Mouse (Mus musculus): Measurements from ENCODE around the gene Zfp143. TPM values are rescaled to one million over a fixed set of nuclear protein-coding genes. Genes with fewer than 3 reads are reported as not detected.

The Zfp143 gene
- total and polyA plus RNA-seq, 3 experiments: 13.9 to 15.7 TPM; not detected in 1

DNA sequence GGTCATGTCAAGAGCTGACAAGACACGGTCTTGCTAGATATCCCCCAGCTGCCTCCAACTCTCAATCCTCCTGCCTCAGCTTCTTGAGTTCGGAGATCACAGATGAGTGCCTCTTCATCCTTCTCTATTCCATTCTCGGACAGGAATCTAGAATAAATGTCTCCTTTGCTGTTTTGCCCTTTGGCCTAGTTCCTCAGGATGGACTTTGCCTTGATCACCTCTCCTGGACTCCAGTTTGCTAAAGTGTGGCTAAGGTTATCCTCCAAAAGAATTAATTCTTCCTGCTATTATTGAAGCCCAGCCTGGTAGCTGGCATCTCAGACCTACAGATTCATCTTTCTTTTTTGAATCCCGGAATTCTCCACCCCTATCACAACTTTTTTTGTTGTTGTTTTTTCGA lies 44.0 kb downstream of the Zfp143 start:
- Histone ChIP-seq H3K27ac (ENCODE audit: control insufficient read depth, low read depth, low read length) (no peak overlapping the region), H3K9me3 (replicated peaks; ENCODE audit: insufficient read depth, low read length) (no peaks in the 10 kb centered on the region), H3K4me1 (ENCODE audit: control insufficient read depth in 1 of 2, insufficient read depth in 2 of 2, low read length in 2 of 2) (peaks cover 6 to 14% of the 10 kb centered on the region in 2 experiments), H3K4me3 (ENCODE audit: control insufficient read depth in 1 of 2, insufficient read depth in 1 of 2, low read depth in 2 of 2, low read length in 2 of 2) (no peak overlapping the region), H3K36me3 (ENCODE audit: control insufficient read depth in 1 of 2, insufficient read depth in 2 of 2, low read length in 2 of 2) (peaks cover 0 to 4% of the 10 kb centered on the region in 2 experiments; a peak in 2 of 4 replicates), H3K79me2 (ENCODE audit: control insufficient read depth, insufficient read depth, low read length, poor library complexity) (no peaks in the 10 kb centered on the region), H3K9ac (ENCODE audit: control insufficient read depth, low read depth, low read length, poor library complexity, severe bottlenecking) (no peak overlapping the region), H3K27me3 (ENCODE audit: control insufficient read depth in 1 of 2, insufficient read depth in 2 of 2, low read length in 2 of 2) (no peaks in the 10 kb centered on the region)
- no peak for DNase-seq (ENCODE audit: low read depth, low spot score)
- TF ChIP-seq MAX (IDR thresholded peaks at IDR 0.05; ENCODE audit: low read length) (no peak), ELF1 (IDR thresholded peaks at IDR 0.05; ENCODE audit: low read depth, low read length) (no peak), ZNF384 (IDR thresholded peaks at IDR 0.05; ENCODE audit: low read depth, low read length) (no peak), RAD21 (IDR thresholded peaks at IDR 0.05; ENCODE audit: low read depth, low read length) (no peak), TAL1 (IDR thresholded peaks at IDR 0.05; ENCODE audit: low read length) (no peak), SMC3 (IDR thresholded peaks at IDR 0.05; ENCODE audit: low read depth, low read length) (no peak), E2F4 (IDR thresholded peaks at IDR 0.05; ENCODE audit: borderline replicate concordance, low read depth, low read length) (no peak), TCF12 (IDR thresholded peaks at IDR 0.05; ENCODE audit: low read depth, low read length) (no peak), POLR2A (IDR thresholded peaks at IDR 0.05; ENCODE audit: control insufficient read depth in 1 of 2, insufficient read depth in 1 of 2, low read depth in 1 of 2, low read length in 2 of 2, poor library complexity in 1 of 2) (no peak), HCFC1 (IDR thresholded peaks at IDR 0.05; ENCODE audit: low read depth, low read length) (no peak), MEF2A (IDR thresholded peaks at IDR 0.05; ENCODE audit: extremely low read depth, insufficient replicate concordance, low read depth, low read length, poor library complexity, severe bottlenecking) (no peak), USF1 (IDR thresholded peaks at IDR 0.05; ENCODE audit: low read depth, low read length) (no peak), MYB (IDR thresholded peaks at IDR 0.05; ENCODE audit: low read depth, low read length) (no peak), TBP (IDR thresholded peaks at IDR 0.05; ENCODE audit: low read depth, low read length) (no peak)

DNA sequence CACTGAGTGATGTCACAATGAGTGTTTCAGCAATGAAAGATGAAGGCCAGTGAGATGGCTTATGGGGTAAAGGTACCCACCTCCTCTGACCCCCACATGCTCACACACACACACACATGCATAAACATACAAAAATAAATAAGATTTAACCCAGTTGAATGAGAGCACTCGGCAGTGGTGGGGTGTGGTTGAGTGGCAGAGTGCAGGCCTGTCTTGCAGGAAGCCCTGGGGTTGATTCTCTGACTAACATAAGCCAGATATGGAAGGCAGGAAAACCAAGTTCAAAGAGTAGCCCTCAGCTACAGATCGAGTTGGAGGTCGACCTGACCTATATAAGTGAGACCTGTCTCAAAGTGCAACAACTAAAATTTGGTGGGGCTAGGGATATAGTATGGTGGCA lies 45.6 kb downstream of the Zfp143 start:
- Histone ChIP-seq H3K27me3 (ENCODE audit: control insufficient read depth in 1 of 2, insufficient read depth in 2 of 2, low read length in 2 of 2) (no peaks in the 10 kb centered on the region), H3K36me3 (ENCODE audit: control insufficient read depth in 1 of 2, insufficient read depth in 2 of 2, low read length in 2 of 2) (peaks cover 0 to 7% of the 10 kb centered on the region in 2 experiments; a peak in 2 of 4 replicates), H3K4me3 (ENCODE audit: control insufficient read depth in 1 of 2, insufficient read depth in 1 of 2, low read depth in 2 of 2, low read length in 2 of 2) (no peak overlapping the region), H3K27ac (ENCODE audit: control insufficient read depth, low read depth, low read length) (no peak overlapping the region), H3K9ac (ENCODE audit: control insufficient read depth, low read depth, low read length, poor library complexity, severe bottlenecking) (no peak overlapping the region), H3K79me2 (ENCODE audit: control insufficient read depth, insufficient read depth, low read length, poor library complexity) (no peaks in the 10 kb centered on the region), H3K4me1 (ENCODE audit: control insufficient read depth in 1 of 2, insufficient read depth in 2 of 2, low read length in 2 of 2) (peaks cover 6 to 21% of the 10 kb centered on the region in 2 experiments), H3K9me3 (replicated peaks; ENCODE audit: insufficient read depth, low read length) (no peaks in the 10 kb centered on the region)
- no peak for DNase-seq (ENCODE audit: low read depth, low spot score)
- TF ChIP-seq JUND (IDR thresholded peaks at IDR 0.05; ENCODE audit: low read depth, low read length): no peak
- TF ChIP-seq RCOR1 (IDR thresholded peaks at IDR 0.05; ENCODE audit: low read depth, low read length): no peak
- no peak for TF ChIP-seq MEF2A (IDR thresholded peaks at IDR 0.05; ENCODE audit: extremely low read depth, insufficient replicate concordance, low read depth, low read length, poor library complexity, severe bottlenecking)
- no peak for TF ChIP-seq POLR2AphosphoS2 (IDR thresholded peaks at IDR 0.05; ENCODE audit: low read length)
- TF ChIP-seq ZNF384 (IDR thresholded peaks at IDR 0.05; ENCODE audit: low read depth, low read length): no peak
- TF ChIP-seq SMC3 (IDR thresholded peaks at IDR 0.05; ENCODE audit: low read depth, low read length): no peak
- TF ChIP-seq ZC3H11A (IDR thresholded peaks at IDR 0.05; ENCODE audit: low read depth, low read length): no peak
